In the genomic region with DNA sequence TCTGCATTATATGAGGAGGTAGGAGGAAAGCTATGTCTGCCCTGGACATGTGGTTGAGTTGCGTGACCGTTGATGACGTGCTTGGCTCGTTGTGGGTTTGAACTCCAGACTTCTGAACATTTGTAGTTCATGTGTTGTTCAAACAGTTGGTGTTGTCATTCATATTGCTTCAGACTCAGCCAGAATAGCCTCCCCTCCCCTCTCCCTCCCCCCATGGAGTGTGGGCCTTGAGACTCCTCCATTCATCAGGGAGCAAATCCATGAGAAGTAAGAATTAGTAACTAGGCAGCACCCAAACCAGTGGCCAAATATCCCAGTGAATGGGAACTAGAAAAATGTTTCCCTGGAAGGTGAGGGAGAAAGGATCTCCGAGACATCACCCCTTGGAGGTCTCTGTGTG, we compare ENCODE assay signal across 21 mouse cellular contexts.
A peak's percentile ranks its signal among the peaks of the same experiment; 100 is the strongest.
DNase-seq lines count a peak whose midpoint lies in the region; ATAC-seq and TF ChIP-seq lines count a peak whose summit lies in the region.
"Had no signal": no experiment of that assay in that cellular context is flagged by ENCODE, and none has a peak within 500 bp of the region (broad histone marks: within the 10 kb centered on the region; RNA-seq: fewer than 3 reads in every experiment).

No protein-coding gene starts in this region.

- intact Hi-C loops in left cerebral cortex, postnatal 4 days (cut with DNase I), result no loop called here

- H3K4me2 ChIP-seq in heart, embryonic 11.5 days, result no peak overlapping the region
- no peak overlapping the region for H3K4me2 ChIP-seq in myocyte (ENCODE audit: low read depth)
- H3K4me2 ChIP-seq: embryonic facial prominence, embryonic 12.5 days; forebrain, embryonic 13.5 days; forebrain, embryonic 15.5 days had no signal

- H3K4me3 ChIP-seq in heart, embryonic 11.5 days (ENCODE audit: low read depth, low read length), result no peak overlapping the region
- H3K4me3 ChIP-seq in myocyte, result no peak overlapping the region
- H3K4me3 ChIP-seq: embryonic facial prominence, embryonic 10.5 days; embryonic facial prominence, embryonic 12.5 days; forebrain, embryonic 13.5 days; forebrain, embryonic 15.5 days had no signal

- no peak overlapping the region for H3K9ac ChIP-seq in heart, embryonic 11.5 days (ENCODE audit: low read depth, low read length)
- H3K9ac ChIP-seq: embryonic facial prominence, embryonic 12.5 days; forebrain, embryonic 13.5 days; forebrain, embryonic 15.5 days had no signal

- ATAC-seq in heart, embryonic 11.5 days (replicated peaks; ENCODE audit: insufficient number of reproducible peaks, low FRiP score, low TSS enrichment), result no peak
- ATAC-seq: CD4-positive, CD25-positive, alpha-beta regulatory T cell, adult 4 months; forebrain, embryonic 13.5 days; forebrain, embryonic 15.5 days had no signal

- DNase-seq in heart, adult 11 months, result peak; percentile 43
- DNase-seq in left cerebral cortex, postnatal 4 days, result peak; percentile 11
- DNase-seq in left cerebral cortex, adult 8-10 months (ENCODE audit: low spot score in 2 of 2), result no peak
- DNase-seq in NIH3T3 (ENCODE audit: low read depth), result peak; percentile 4
- no peak for DNase-seq in layer of hippocampus, adult 8-10 months (ENCODE audit: low spot score in 2 of 2)
- DNase-seq: adrenal gland, adult 2 months; adrenal gland, postnatal 10 days; adrenal gland, postnatal 25 days; B cell, adult 2 months; cerebellum, adult 11-12 months; cerebellum, adult 9-10 months; cerebellum, postnatal 25 days had no signal

- no peaks in the 10 kb centered on the region for H3K9me3 ChIP-seq in heart, embryonic 11.5 days (replicated peaks; ENCODE audit: control insufficient read depth, low read length)
- H3K9me3 ChIP-seq: embryonic facial prominence, embryonic 10.5 days; embryonic facial prominence, embryonic 12.5 days; forebrain, embryonic 13.5 days; forebrain, embryonic 15.5 days; G1E had no signal

- H3K4me1 ChIP-seq in heart, embryonic 11.5 days (ENCODE audit: control insufficient read depth, insufficient read depth, low read length), result no peaks in the 10 kb centered on the region
- H3K4me1 ChIP-seq: embryonic facial prominence, embryonic 10.5 days; embryonic facial prominence, embryonic 12.5 days; forebrain, embryonic 13.5 days; forebrain, embryonic 15.5 days had no signal

- H3ac ChIP-seq in myocyte (ENCODE audit: control insufficient read depth, insufficient read length), result no peak overlapping the region

- 85% methylated on average over 5 of the region's 5 CpGs for WGBS in heart, embryonic 11.5 days (ENCODE audit: insufficient replicate concordance)

- no peaks in the 10 kb centered on the region for H3K27me3 ChIP-seq in heart, embryonic 11.5 days (ENCODE audit: control insufficient read depth, insufficient read depth, low read length)
- H3K27me3 ChIP-seq in myocyte (ENCODE audit: control insufficient read depth, insufficient read depth, insufficient read length), result no peaks in the 10 kb centered on the region
- H3K27me3 ChIP-seq: CH12.LX; embryonic facial prominence, embryonic 12.5 days; forebrain, embryonic 13.5 days; forebrain, embryonic 15.5 days had no signal

- H3K79me2 ChIP-seq in myocyte (ENCODE audit: control insufficient read depth, insufficient read depth), result no peaks in the 10 kb centered on the region

- H3K36me3 ChIP-seq in heart, embryonic 11.5 days (ENCODE audit: control insufficient read depth, insufficient read depth, low read length), result no peaks in the 10 kb centered on the region
- no peaks in the 10 kb centered on the region for H3K36me3 ChIP-seq in myocyte (ENCODE audit: control insufficient read depth, insufficient read depth)
- H3K36me3 ChIP-seq: embryonic facial prominence, embryonic 10.5 days; embryonic facial prominence, embryonic 12.5 days; forebrain, embryonic 15.5 days; G1E had no signal

- TF ChIP-seq POLR2A in myocyte (IDR thresholded peaks at IDR 0.05; ENCODE audit: insufficient read length, low read depth), result no peak

- H3K27ac ChIP-seq in heart, embryonic 11.5 days (ENCODE audit: low read depth, low read length), result no peak overlapping the region
- H3K27ac ChIP-seq: embryonic facial prominence, embryonic 10.5 days; embryonic facial prominence, embryonic 12.5 days; forebrain, embryonic 13.5 days; forebrain, embryonic 15.5 days had no signal

TF ChIP-seq in myocyte, 11 proteins besides CTCF, POLR2A, EP300 and RAD21:
- peak in 2 of 3 experiments; percentile 47 to 52 for TF ChIP-seq MYOD1 (IDR thresholded peaks at IDR 0.05; ENCODE audit: control insufficient read depth in 1 of 3, insufficient read length in 2 of 3, low read depth in 2 of 3)
- TF ChIP-seq CEBPB (IDR thresholded peaks at IDR 0.05; ENCODE audit: insufficient read depth, poor library complexity, severe bottlenecking), result no peak

Comparison
In these comparisons a context has a peak if more than half of its experiments do, and no peak if none do; other contexts are left out.
1. DNase-seq: peak in heart, adult 11 months (single experiment), left cerebral cortex, postnatal 4 days (single experiment) and NIH3T3 (single experiment); none in left cerebral cortex, adult 8-10 months (0 of 2) and layer of hippocampus, adult 8-10 months (0 of 2).